Mouse (Mus musculus) cerebellum, adult 8-10 months (tissue): ENCODE results near the gene Apobec4.
A peak's percentile ranks its signal among the peaks of the same experiment; 100 is the strongest.
"Not testable (repeated sequence)": the region's sequence is repeated elsewhere in the genome, so short reads cannot be mapped to it uniquely, and the experiment has no call there.

Source experiments
- DNase-seq: peaks from one replicate; pipeline ENCODE4 v3.0.0; 2022

The Apobec4 gene

GRCm38 (mm10) chr1:152766804-152767748 lies 16.7 kb downstream of the Apobec4 start:
- peak; percentile 47 for DNase-seq

- peak; percentile 88 for DNase-seq
These were observed 17.6 kb downstream of the Apobec4 start for GRCm38 (mm10) chr1:152767749-152768488.

- no peak for DNase-seq
These were observed 20.7 kb downstream of the Apobec4 start for GRCm38 (mm10) chr1:152771016-152771415.

- DNase-seq, result not testable (repeated sequence)
These were observed 24.2 kb downstream of the Apobec4 start for GRCm38 (mm10) chr1:152774601-152775000.

- peak; percentile 28 for DNase-seq
These were observed 28.9 kb downstream of the Apobec4 start for GRCm38 (mm10) chr1:152779071-152779737.

GRCm38 (mm10) chr1:152784620-152785019 lies 34.3 kb downstream of the Apobec4 start:
- DNase-seq, result no peak

GRCm38 (mm10) chr1:152785446-152785845 lies 35.1 kb downstream of the Apobec4 start:
- not testable (repeated sequence) for DNase-seq

GRCm38 (mm10) chr1:152786953-152787352 lies 36.6 kb downstream of the Apobec4 start:
- no peak for DNase-seq

- no peak for DNase-seq
These were observed 37.8 kb downstream of the Apobec4 start for GRCm38 (mm10) chr1:152788121-152788660.

- no peak for DNase-seq
These were observed 39.9 kb downstream of the Apobec4 start for GRCm38 (mm10) chr1:152790254-152790653.

GRCm38 (mm10) chr1:152790821-152791220 lies 40.5 kb downstream of the Apobec4 start:
- no peak for DNase-seq

- no peak for DNase-seq
These were observed 40.9 kb downstream of the Apobec4 start for GRCm38 (mm10) chr1:152791269-152791668.

- DNase-seq, result no peak
These were observed 42.6 kb downstream of the Apobec4 start for GRCm38 (mm10) chr1:152792736-152793494.

GRCm38 (mm10) chr1:152793495-152794130 lies 43.3 kb downstream of the Apobec4 start:
- DNase-seq, result no peak

GRCm38 (mm10) chr1:152795688-152796255 lies 45.4 kb downstream of the Apobec4 start:
- DNase-seq, result no peak

GRCm38 (mm10) chr1:152796683-152797263 lies 46.4 kb downstream of the Apobec4 start:
- no peak for DNase-seq

GRCm38 (mm10) chr1:152798125-152798524 lies 47.8 kb downstream of the Apobec4 start:
- DNase-seq, result no peak

GRCm38 (mm10) chr1:152799897-152800296 lies 49.5 kb downstream of the Apobec4 start, which contains the start of gene Ncf2:
TSS of gene Ncf2 (plus strand) at chr1:152800194.
- DNase-seq, result no peak

- DNase-seq, result no peak
These were observed 50.4 kb downstream of the Apobec4 start for GRCm38 (mm10) chr1:152800633-152801176.

GRCm38 (mm10) chr1:152804907-152805306 lies 54.6 kb downstream of the Apobec4 start:
- no peak for DNase-seq
